Mouse (Mus musculus) MEL (cell line): ENCODE results near the gene Gm7879.

Experiments
- CHD1 ChIP-seq: IDR thresholded peaks from 2 replicates; pipeline ENCODE4 v1.6.1; 2012; ENCODE audit warnings: low read depth, mild to moderate bottlenecking, inconsistent platforms, low read length, improper control_type of control experiment
- CTCF ChIP-seq, 3 experiments: IDR thresholded peaks in 2 of 3; conservative IDR thresholded peaks in 1 of 3; 2 replicates each; pipeline ENCODE4 v1.5.1; 2011 to 2012; ENCODE audit warnings: low read length in 3 of 3, low read depth in 2 of 3, mild to moderate bottlenecking in 2 of 3, improper control_type of control experiment in 1 of 3, inconsistent platforms in 1 of 3, mixed read lengths in 1 of 3, moderate library complexity in 1 of 3; ENCODE audit not compliant: control insufficient read depth in 1 of 3, insufficient read depth in 1 of 3, poor library complexity in 1 of 3, severe bottlenecking in 1 of 3
- JUND ChIP-seq: IDR thresholded peaks from 2 replicates; pipeline ENCODE4 v1.6.1; 2011; ENCODE audit warnings: low read depth, mild to moderate bottlenecking, improper control_type of control experiment, low read length
- MAX ChIP-seq: IDR thresholded peaks from 2 replicates; pipeline ENCODE4 v1.6.1; 2011; ENCODE audit warnings: low read length, improper control_type of control experiment
- MAZ ChIP-seq: IDR thresholded peaks from 2 replicates; pipeline ENCODE4 v1.6.1; 2012; ENCODE audit warnings: low read depth, mild to moderate bottlenecking, inconsistent platforms, low read length, improper control_type of control experiment
- MEF2A ChIP-seq: IDR thresholded peaks from 2 replicates; pipeline ENCODE4 v1.6.1; 2014; ENCODE audit warnings: low read depth, mild to moderate bottlenecking, inconsistent platforms, low read length, improper control_type of control experiment; ENCODE audit not compliant: poor library complexity, insufficient replicate concordance, severe bottlenecking; ENCODE audit errors: extremely low read depth
- NELFE ChIP-seq: IDR thresholded peaks from 2 replicates; pipeline ENCODE4 v1.6.1; 2011; ENCODE audit warnings: low read depth, low read length, improper control_type of control experiment
- POLR2A ChIP-seq, 2 experiments: IDR thresholded peaks; 2 replicates each; pipeline ENCODE4 v1.6.1; 2011 to 2012; ENCODE audit warnings: low read length in 2 of 2, mild to moderate bottlenecking in 2 of 2, control low read depth in 1 of 2, improper control_type of control experiment in 1 of 2, low read depth in 1 of 2, moderate library complexity in 1 of 2; ENCODE audit not compliant: control insufficient read depth in 1 of 2, insufficient read depth in 1 of 2, poor library complexity in 1 of 2
- POLR2AphosphoS2 ChIP-seq: IDR thresholded peaks from 2 replicates; pipeline ENCODE4 v1.6.1; 2011; ENCODE audit warnings: low read length, improper control_type of control experiment
- TBP ChIP-seq: IDR thresholded peaks from 2 replicates; pipeline ENCODE4 v1.8.0; 2011; ENCODE audit warnings: low read depth, low read length, improper control_type of control experiment
- ZMIZ1 ChIP-seq: IDR thresholded peaks from 2 replicates; pipeline ENCODE4 v1.6.1; 2012; ENCODE audit warnings: low read depth, mild to moderate bottlenecking, inconsistent platforms, low read length, improper control_type of control experiment, moderate library complexity

DNA sequence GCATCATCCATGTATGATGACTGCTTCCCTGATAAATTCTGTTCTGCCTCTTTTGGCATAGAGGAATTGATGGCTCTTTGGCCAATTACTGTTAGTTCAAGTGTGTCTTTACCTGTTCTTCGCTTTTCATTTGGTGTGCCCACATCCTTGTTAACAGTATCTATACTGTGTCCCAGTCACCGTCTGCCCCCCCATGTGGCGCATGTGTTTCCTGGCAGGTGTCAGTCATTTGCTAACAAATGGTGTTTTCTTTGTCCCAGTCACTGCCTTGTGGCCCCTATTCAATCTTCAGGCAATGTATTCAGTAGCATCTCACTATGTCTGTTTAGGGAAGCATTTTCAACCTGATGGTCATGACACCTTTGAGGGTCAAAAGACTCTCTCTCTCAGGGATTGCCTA, 48.1 kb downstream of the Gm7879 start:
- TF ChIP-seq JUND (no peak), NELFE (no peak), TBP (no peak), MEF2A (no peak), POLR2A (IDR thresholded peaks at IDR 0.05; ENCODE audit: control insufficient read depth in 1 of 2, insufficient read depth in 1 of 2, low read depth in 1 of 2, low read length in 2 of 2, poor library complexity in 1 of 2) (no peak), MAZ (no peak), CHD1 (no peak), MAX (no peak), POLR2AphosphoS2 (no peak), ZMIZ1 (no peak), CTCF (IDR thresholded peaks at IDR 0.05 in 2 of 3, conservative IDR thresholded peaks at IDR 0.05 in 1 of 3; ENCODE audit: control insufficient read depth in 1 of 3, insufficient read depth in 1 of 3, low read depth in 2 of 3, low read length in 3 of 3, poor library complexity in 1 of 3, severe bottlenecking in 1 of 3) (no peak)
